Mouse (Mus musculus) lung, embryonic 14.5 days (tissue): ENCODE measurements around the gene Ppia. TPM values are rescaled to one million over a fixed set of nuclear protein-coding genes. Genes with fewer than 3 reads are reported as not detected.

ENCODE experiments used
- ATAC-seq: fragments of 200-750 bp; cut with Nextera tagmentation; 2 replicates; pipeline ENCODE4 v1.8.0; 2017; ENCODE audit warnings: mild to moderate bottlenecking, moderate TSS enrichment, moderate library complexity; ENCODE audit not compliant: insufficient read depth
- DNase-seq: peaks from one replicate; pipeline ENCODE4 v3.0.0-alpha.2; 2015
- H3K27ac ChIP-seq: fragments of 300-500 bp; sonication (generic); 2 replicates; pipeline ENCODE4 v1.5.1; 2014; ENCODE audit warnings: low read depth, mild to moderate bottlenecking, moderate library complexity
- H3K27me3 ChIP-seq: fragments of 300-500 bp; sonication (generic); 2 replicates; pipeline ENCODE4 v1.6.1; 2014; ENCODE audit warnings: low read length, control low read depth; ENCODE audit not compliant: insufficient read depth
- H3K36me3 ChIP-seq: fragments of 300-500 bp; sonication (generic); 2 replicates; pipeline ENCODE4 v1.6.1; 2014; ENCODE audit warnings: control low read depth; ENCODE audit not compliant: insufficient read depth
- H3K4me1 ChIP-seq: fragments of 300-500 bp; sonication (generic); 2 replicates; pipeline ENCODE4 v1.6.1; 2014; ENCODE audit warnings: antibody characterized with exemption, control low read depth; ENCODE audit not compliant: insufficient read depth
- H3K4me2 ChIP-seq: fragments of 300-500 bp; sonication (generic); 2 replicates; pipeline ENCODE4 v1.6.1; 2014; ENCODE audit warnings: mild to moderate bottlenecking
- H3K4me3 ChIP-seq: fragments of 300-500 bp; sonication (generic); 2 replicates; pipeline ENCODE4 v1.5.1; 2014; ENCODE audit warnings: low read depth, low read length
- H3K9ac ChIP-seq: fragments of 300-500 bp; sonication (generic); 2 replicates; pipeline ENCODE4 v1.6.1; 2014
- H3K9me3 ChIP-seq: fragments of 300-500 bp; sonication (generic); 2 replicates; pipeline ENCODE4 v1.6.1; 2016; ENCODE audit warnings: low read depth, low read length, control low read depth
- CTCF ChIP-seq: IDR thresholded peaks from 2 replicates; pipeline ENCODE4 v1.5.1; 2016; ENCODE audit warnings: antibody characterized with exemption, low read depth
- WGBS: fragments of 180-500 bp; shearing (Covaris S2); extraction: QIAGEN DNeasy Blood & Tissue Kit; methylation state at CpG from one replicate; pipeline ENCODE4 v1.1.7; 2014; 5-methylcytosine and 5-hydroxymethylcytosine counted together
- polyA plus RNA-seq: library from polyadenylated mRNA; unstranded; fragments of >200 nt; fragmentation: Nextera tagmentation; extraction: Ambion mirVana; gene quantifications from 2 replicates; pipeline ENCODE4 v1.2.1, GENCODE M21; 2014

Gene Ppia
- polyA plus RNA-seq, 1 experiment from 2014 or later: 6,177 TPM

GRCm38 (mm10) chr11:6393866-6394265, 21.4 kb upstream of the Ppia start:
- no peaks in the 10 kb centered on the region for H3K4me1 ChIP-seq
- peaks cover 47% of the 10 kb centered on the region for H3K36me3 ChIP-seq
- 58% methylated on average over 1 of the region's 1 CpGs for WGBS
- H3K4me2 ChIP-seq: no peak overlapping the region
- TF ChIP-seq CTCF: no peak
- no peaks in the 10 kb centered on the region for H3K27me3 ChIP-seq
- peak overlapping the region; percentile 82; the same call in 1 of the 2 replicates for H3K27ac ChIP-seq
- peak overlapping the region; percentile 18; the same call in 1 of the 2 replicates for H3K9ac ChIP-seq
- ATAC-seq (no peak), DNase-seq (no peak)
- H3K9me3 ChIP-seq: no peaks in the 10 kb centered on the region
- H3K4me3 ChIP-seq: no peak overlapping the region

- ATAC-seq (no peak), DNase-seq (no peak)
- Histone ChIP-seq H3K4me1 (no peaks in the 10 kb centered on the region), H3K4me2 (no peak overlapping the region), H3K9ac (no peak overlapping the region), H3K27ac (no peak overlapping the region), H3K27me3 (no peaks in the 10 kb centered on the region), H3K9me3 (no peaks in the 10 kb centered on the region), H3K4me3 (no peak overlapping the region), H3K36me3 (peaks cover 63% of the 10 kb centered on the region)
- 87% methylated on average over 5 of the region's 5 CpGs for WGBS
- TF ChIP-seq CTCF: no peak
Observed at GRCm38 (mm10) chr11:6395565-6395964, 19.7 kb upstream of the Ppia start.

GRCm38 (mm10) chr11:6398141-6398540, 17.1 kb upstream of the Ppia start:
- ATAC-seq (no peak), DNase-seq (no peak)
- Histone ChIP-seq H3K27me3 (no peaks in the 10 kb centered on the region), H3K9ac (no peak overlapping the region), H3K4me1 (no peaks in the 10 kb centered on the region), H3K4me2 (no peak overlapping the region), H3K9me3 (no peaks in the 10 kb centered on the region), H3K36me3 (peaks cover 79% of the 10 kb centered on the region), H3K4me3 (no peak overlapping the region), H3K27ac (no peak overlapping the region)
- 95% methylated on average over 10 of the region's 10 CpGs for WGBS
- no peak for TF ChIP-seq CTCF

- H3K27ac ChIP-seq: no peak overlapping the region
- 84% methylated on average over 19 of the region's 19 CpGs for WGBS
Observed at GRCm38 (mm10) chr11:6402515-6403510, 12.4 kb upstream of the Ppia start.

GRCm38 (mm10) chr11:6403830-6404405, 11.3 kb upstream of the Ppia start:
- Histone ChIP-seq H3K27ac (no peak overlapping the region), H3K9ac (no peak overlapping the region), H3K4me3 (no peak overlapping the region), H3K27me3 (no peaks in the 10 kb centered on the region), H3K4me1 (peaks cover 9% of the 10 kb centered on the region), H3K9me3 (no peaks in the 10 kb centered on the region), H3K36me3 (peaks cover 70% of the 10 kb centered on the region), H3K4me2 (no peak overlapping the region)
- TF ChIP-seq CTCF: no peak
- ATAC-seq: no peak
- 90% methylated on average over 5 of the region's 5 CpGs for WGBS
- no peak for DNase-seq

More at GRCm38 (mm10) chr11:6402515-6403510, 12.4 kb upstream of the Ppia start:
- Histone ChIP-seq H3K9ac (no peak overlapping the region), H3K27me3 (no peaks in the 10 kb centered on the region), H3K4me1 (peaks cover 9% of the 10 kb centered on the region), H3K4me2 (no peak overlapping the region), H3K36me3 (peaks cover 81% of the 10 kb centered on the region), H3K9me3 (no peaks in the 10 kb centered on the region), H3K4me3 (no peak overlapping the region)
- ATAC-seq: no peak
- peak; percentile 56 for DNase-seq
- peak; percentile 79 for TF ChIP-seq CTCF

GRCm38 (mm10) chr11:6404699-6405566, 10.3 kb upstream of the Ppia start:
- WGBS: 65% methylated on average over 9 of the region's 9 CpGs

More at GRCm38 (mm10) chr11:6404699-6405566, 10.3 kb upstream of the Ppia start:
- H3K9me3 ChIP-seq: no peaks in the 10 kb centered on the region
- TF ChIP-seq CTCF: no peak
- H3K4me2 ChIP-seq: no peak overlapping the region
- no peaks in the 10 kb centered on the region for H3K27me3 ChIP-seq
- peak overlapping the region; percentile 9; the same call in 1 of the 2 replicates for H3K9ac ChIP-seq
- DNase-seq (peak; percentile 69), ATAC-seq (peak; percentile 50; the same call in 1 of the 2 replicates)
- H3K27ac ChIP-seq: peak overlapping the region; percentile 79
- peaks cover 61% of the 10 kb centered on the region for H3K36me3 ChIP-seq
- no peak overlapping the region for H3K4me3 ChIP-seq
- peaks cover 9% of the 10 kb centered on the region for H3K4me1 ChIP-seq
